Mouse (Mus musculus) kidney, embryonic 15.5 days (tissue): ENCODE measurements around the gene Fgf18. TPM values are rescaled to one million over a fixed set of nuclear protein-coding genes. Genes with fewer than 3 reads are reported as not detected.

Source experiments
- ATAC-seq: fragments of 200-750 bp; cut with Nextera tagmentation; replicated peaks from 2 replicates; pipeline ENCODE4 v1.8.0; 2017; ENCODE audit warnings: moderate TSS enrichment; ENCODE audit not compliant: low FRiP score
- H3K27ac ChIP-seq: fragments of 300-500 bp; sonication (generic); 2 replicates; pipeline ENCODE4 v1.5.1; 2015; ENCODE audit warnings: mild to moderate bottlenecking, inconsistent platforms
- H3K27me3 ChIP-seq: fragments of 300-500 bp; sonication (generic); 2 replicates; pipeline ENCODE4 v1.6.1; 2015; ENCODE audit warnings: inconsistent platforms
- H3K36me3 ChIP-seq: fragments of 300-500 bp; sonication (generic); 2 replicates; pipeline ENCODE4 v1.6.1; 2015; ENCODE audit warnings: inconsistent platforms
- H3K4me1 ChIP-seq: fragments of 300-500 bp; sonication (generic); 2 replicates; pipeline ENCODE4 v1.6.1; 2015; ENCODE audit warnings: inconsistent platforms
- H3K4me2 ChIP-seq: fragments of 300-500 bp; sonication (generic); 2 replicates; pipeline ENCODE4 v1.6.1; 2015; ENCODE audit warnings: moderate library complexity, mild to moderate bottlenecking, inconsistent platforms
- H3K4me3 ChIP-seq: fragments of 300-500 bp; sonication (generic); replicated peaks from 2 replicates; pipeline ENCODE4 v1.5.1; 2015; ENCODE audit warnings: mild to moderate bottlenecking, inconsistent platforms
- H3K9ac ChIP-seq: fragments of 300-500 bp; sonication (generic); 2 replicates; pipeline ENCODE4 v1.6.1; 2015; ENCODE audit warnings: mild to moderate bottlenecking, inconsistent platforms
- H3K9me3 ChIP-seq: fragments of 300-500 bp; sonication (generic); replicated peaks from 2 replicates; pipeline ENCODE4 v1.6.1; 2016; ENCODE audit warnings: inconsistent platforms
- WGBS: fragments of 180-500 bp; shearing (Covaris S2); methylation state at CpG from one replicate; pipeline ENCODE4 v1.1.7; 2015; ENCODE audit warnings: mixed read lengths; 5-methylcytosine and 5-hydroxymethylcytosine counted together
- polyA plus RNA-seq: library from polyadenylated mRNA; unstranded; fragments of >200 nt; fragmentation: Nextera tagmentation; extraction: Ambion mirVana; gene quantifications from 2 replicates; pipeline ENCODE4 v1.2.1, GENCODE M21; 2015

The Fgf18 gene
- polyA plus RNA-seq, 1 experiment from 2014 or later: 4.3 TPM

DNA sequence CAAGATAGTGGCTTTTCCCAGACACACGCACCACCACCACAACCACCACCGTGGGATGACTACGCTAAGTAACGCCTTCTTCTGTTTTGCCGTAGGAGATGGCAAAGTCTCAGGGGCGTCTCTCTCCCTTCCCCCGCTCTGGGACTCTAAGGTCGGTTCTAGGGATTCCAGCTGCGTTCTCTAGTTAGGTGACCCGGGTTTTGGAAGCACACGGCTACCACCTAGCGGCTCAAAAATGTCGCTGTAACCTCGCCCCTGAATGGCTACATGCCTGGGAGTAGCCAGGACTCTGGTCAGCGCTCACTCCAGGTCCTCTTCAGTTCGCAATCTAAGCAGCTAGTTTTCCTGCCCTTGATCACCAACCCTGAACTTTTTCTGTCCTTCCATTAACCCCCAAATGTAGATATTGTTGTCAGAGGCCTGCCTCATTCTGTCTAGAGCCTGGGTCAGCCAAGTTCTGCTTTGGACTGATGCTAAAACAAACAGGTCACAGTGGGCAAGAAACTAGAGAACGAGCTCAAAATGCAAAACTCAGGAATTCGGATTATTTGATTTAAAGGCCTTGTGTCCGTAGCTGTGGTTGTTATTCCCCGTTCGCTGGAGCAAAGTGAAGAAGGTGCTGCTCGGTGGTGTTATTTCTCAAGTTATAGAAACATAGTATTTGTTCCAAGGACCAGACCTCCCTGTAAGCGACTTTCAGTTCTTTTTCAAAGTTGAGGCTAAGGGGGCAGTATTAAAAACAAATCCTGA is 1.3 kb upstream of the Fgf18 start:
- Histone ChIP-seq H3K9me3 (no peaks in the 10 kb centered on the region), H3K27ac (peak overlapping the region; percentile 69), H3K27me3 (peaks cover 35% of the 10 kb centered on the region), H3K4me3 (peak overlapping the region; percentile 61), H3K4me2 (peak overlapping the region; percentile 98), H3K4me1 (peaks cover 51% of the 10 kb centered on the region), H3K36me3 (peaks cover 37% of the 10 kb centered on the region), H3K9ac (no peak overlapping the region)
- ATAC-seq: peak; percentile 84
- 4% methylated on average over 23 of the region's 23 CpGs for WGBS

- peak overlapping the region; percentile 41 for H3K9ac ChIP-seq
- ATAC-seq: peak; percentile 72
- H3K4me1 ChIP-seq: peaks cover 54% of the 10 kb centered on the region
Measured at GRCm38 (mm10) chr11:33147572-33148337, 555 bp upstream of the Fgf18 start.

DNA sequence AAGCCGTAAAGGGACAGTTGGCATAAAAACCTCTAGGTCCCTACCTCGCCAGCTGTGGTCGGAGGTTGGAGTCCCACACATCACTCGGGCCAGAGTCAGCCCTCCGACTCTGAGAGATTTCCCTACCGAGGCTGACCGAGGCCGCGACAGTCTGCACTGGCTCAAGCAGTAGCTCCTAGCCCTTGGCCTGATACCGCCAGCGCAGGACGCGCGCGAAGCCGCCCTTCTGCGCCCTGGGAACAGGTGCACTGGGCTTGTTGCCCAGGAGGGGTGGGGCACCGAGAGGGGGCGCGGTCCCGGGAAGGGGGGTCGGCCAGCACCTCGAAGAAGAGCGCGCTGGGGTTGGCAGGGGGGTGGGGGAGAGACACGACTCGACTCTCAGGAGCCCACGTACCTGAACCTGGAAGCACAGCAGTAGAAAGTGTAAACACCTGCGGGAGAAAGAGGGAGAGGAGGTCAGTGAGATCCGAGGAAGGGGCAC is 509 bp downstream of the Fgf18 start:
- ATAC-seq: no peak
- Histone ChIP-seq H3K4me3 (peak overlapping the region; percentile 61), H3K27me3 (peaks cover 38% of the 10 kb centered on the region), H3K36me3 (peaks cover 23% of the 10 kb centered on the region), H3K9ac (peak overlapping the region; percentile 41), H3K27ac (no peak overlapping the region), H3K4me1 (peaks cover 56% of the 10 kb centered on the region), H3K4me2 (peak overlapping the region; percentile 98), H3K9me3 (no peaks in the 10 kb centered on the region)
- WGBS: under 1% methylated on average over 30 of the region's 30 CpGs

More at GRCm38 (mm10) chr11:33147572-33148337, 555 bp upstream of the Fgf18 start:
- Histone ChIP-seq H3K9me3 (no peaks in the 10 kb centered on the region), H3K4me3 (peak overlapping the region; percentile 61), H3K36me3 (peaks cover 29% of the 10 kb centered on the region), H3K27me3 (peaks cover 38% of the 10 kb centered on the region), H3K27ac (peak overlapping the region; percentile 69), H3K4me2 (peak overlapping the region; percentile 98)
- WGBS: under 1% methylated on average over 77 of the region's 85 CpGs

- H3K9me3 ChIP-seq: no peaks in the 10 kb centered on the region
- peaks cover 38% of the 10 kb centered on the region for H3K27me3 ChIP-seq
- no peak for ATAC-seq
- peaks cover 56% of the 10 kb centered on the region for H3K4me1 ChIP-seq
- 3% methylated on average over 9 of the region's 9 CpGs for WGBS
- H3K9ac ChIP-seq: no peak overlapping the region
- H3K27ac ChIP-seq: no peak overlapping the region
- H3K4me3 ChIP-seq: no peak overlapping the region; the same call in 1 of the 2 replicates
- H3K4me2 ChIP-seq: peak overlapping the region; percentile 98
- H3K36me3 ChIP-seq: peaks cover 18% of the 10 kb centered on the region
Measured at GRCm38 (mm10) chr11:33146143-33146497, 1.1 kb downstream of the Fgf18 start.

DNA sequence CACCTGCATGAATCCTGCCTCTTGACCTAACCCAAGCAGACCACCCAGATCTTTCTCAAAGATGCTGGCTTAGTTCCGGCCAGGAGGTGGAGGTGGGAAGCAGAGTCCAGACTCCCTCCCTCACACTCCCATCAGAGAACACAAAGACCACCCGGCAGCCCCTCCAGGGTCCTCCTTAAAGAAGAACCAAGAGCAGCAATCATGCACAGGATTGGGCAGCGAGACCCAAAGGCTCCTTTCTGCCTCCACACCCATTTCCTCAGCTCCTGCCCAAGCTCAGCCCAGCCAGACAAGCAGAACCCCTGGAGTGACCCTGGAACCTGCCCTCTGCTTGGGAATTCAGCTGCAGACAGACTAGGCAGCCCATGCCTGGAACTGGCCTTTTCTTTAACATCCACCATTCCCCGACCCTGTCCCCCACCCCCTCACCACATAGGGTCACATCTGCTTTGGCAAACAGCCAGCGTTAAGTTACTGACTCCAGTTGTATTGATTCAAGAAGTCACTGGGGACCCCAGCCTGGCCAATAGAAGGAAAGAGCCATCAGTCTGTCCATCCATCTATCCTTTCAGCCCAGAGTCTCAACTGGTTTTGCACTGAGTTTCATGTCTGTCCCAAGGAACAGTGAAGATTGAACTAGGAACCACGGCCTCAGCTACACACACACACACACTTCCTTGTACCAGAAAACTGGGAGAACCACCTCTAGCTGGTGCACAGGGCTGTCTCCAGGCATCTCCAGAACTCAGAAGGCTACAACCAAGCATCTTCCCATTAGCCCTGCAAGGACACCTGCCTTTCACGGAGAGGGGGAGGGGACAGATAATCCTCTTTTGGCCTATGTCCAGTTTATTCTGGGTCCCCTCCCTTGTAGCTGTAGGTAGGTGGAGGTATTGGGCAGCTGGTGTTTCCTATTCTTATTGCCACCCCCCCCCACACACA is 1.7 kb downstream of the Fgf18 start:
- H3K4me3 ChIP-seq: no peak overlapping the region; the same call in 1 of the 2 replicates
- peaks cover 11% of the 10 kb centered on the region for H3K36me3 ChIP-seq
- H3K27ac ChIP-seq: no peak overlapping the region
- peak overlapping the region; percentile 98 for H3K4me2 ChIP-seq
- no peak overlapping the region for H3K9ac ChIP-seq
- no peak for ATAC-seq
- peaks cover 56% of the 10 kb centered on the region for H3K4me1 ChIP-seq
- WGBS: 25% methylated on average over 7 of the region's 7 CpGs
- H3K9me3 ChIP-seq: no peaks in the 10 kb centered on the region
- H3K27me3 ChIP-seq: peaks cover 38% of the 10 kb centered on the region

DNA sequence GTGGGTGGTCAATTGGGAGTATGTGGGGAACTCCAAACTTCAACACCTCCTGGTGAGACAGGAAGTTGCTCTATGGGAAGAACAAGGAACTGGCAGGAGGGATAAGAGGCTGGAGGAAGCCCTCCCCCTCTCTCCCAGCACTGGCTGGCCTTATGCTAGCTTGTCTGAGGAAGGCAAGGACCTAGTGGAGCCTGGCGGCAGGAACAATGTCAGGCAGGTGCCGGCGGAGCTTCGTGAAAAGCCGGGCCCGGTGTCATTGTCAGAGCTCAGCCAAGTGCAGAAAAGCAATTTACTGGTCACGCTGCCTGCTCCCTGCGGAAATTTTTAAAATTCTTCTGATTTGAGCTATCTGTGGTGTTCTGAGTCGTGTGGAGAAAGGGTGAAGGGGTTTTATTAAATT is 3.3 kb downstream of the Fgf18 start:
- 25% methylated on average over 9 of the region's 9 CpGs for WGBS
- Histone ChIP-seq H3K36me3 (no peaks in the 10 kb centered on the region), H3K4me3 (no peak overlapping the region), H3K27me3 (peaks cover 38% of the 10 kb centered on the region), H3K9me3 (no peaks in the 10 kb centered on the region), H3K27ac (no peak overlapping the region), H3K9ac (no peak overlapping the region), H3K4me2 (no peak overlapping the region), H3K4me1 (peaks cover 56% of the 10 kb centered on the region)
- no peak for ATAC-seq

DNA sequence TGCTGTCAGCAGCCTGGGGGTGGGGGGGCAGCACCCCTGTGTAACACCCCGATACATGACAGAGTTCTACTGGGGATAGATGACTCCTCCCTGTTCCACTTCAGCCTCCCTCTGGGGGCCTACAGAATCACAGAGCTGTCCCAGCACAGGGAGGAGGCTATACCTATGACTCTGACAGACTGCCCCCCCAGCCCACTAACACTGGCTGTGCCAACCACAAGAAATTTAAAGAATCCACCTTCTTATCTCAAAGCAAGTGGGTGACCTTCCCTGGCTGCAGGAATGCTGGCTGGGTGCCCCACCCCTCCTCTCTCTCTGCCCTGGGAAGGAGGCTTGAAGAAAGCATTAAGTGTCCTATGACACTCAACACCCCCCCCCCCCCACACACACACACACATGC is 4.4 kb downstream of the Fgf18 start:
- H3K4me2 ChIP-seq: no peak overlapping the region
- ATAC-seq: no peak
- 75% methylated on average over 1 of the region's 1 CpGs for WGBS
- H3K9me3 ChIP-seq: no peaks in the 10 kb centered on the region
- H3K27me3 ChIP-seq: peaks cover 38% of the 10 kb centered on the region
- no peaks in the 10 kb centered on the region for H3K36me3 ChIP-seq
- H3K9ac ChIP-seq: no peak overlapping the region
- no peak overlapping the region for H3K4me3 ChIP-seq
- H3K27ac ChIP-seq: no peak overlapping the region
- H3K4me1 ChIP-seq: peaks cover 47% of the 10 kb centered on the region

GRCm38 (mm10) chr11:33140111-33140460 is 7.1 kb downstream of the Fgf18 start:
- WGBS: 90% methylated on average over 5 of the region's 5 CpGs
- H3K27me3 ChIP-seq: peaks cover 19% of the 10 kb centered on the region
- no peak overlapping the region for H3K4me3 ChIP-seq
- ATAC-seq: no peak
- H3K4me2 ChIP-seq: no peak overlapping the region
- H3K9me3 ChIP-seq: no peaks in the 10 kb centered on the region
- no peak overlapping the region for H3K27ac ChIP-seq
- no peaks in the 10 kb centered on the region for H3K36me3 ChIP-seq
- H3K4me1 ChIP-seq: peaks cover 21% of the 10 kb centered on the region
- no peak overlapping the region for H3K9ac ChIP-seq

DNA sequence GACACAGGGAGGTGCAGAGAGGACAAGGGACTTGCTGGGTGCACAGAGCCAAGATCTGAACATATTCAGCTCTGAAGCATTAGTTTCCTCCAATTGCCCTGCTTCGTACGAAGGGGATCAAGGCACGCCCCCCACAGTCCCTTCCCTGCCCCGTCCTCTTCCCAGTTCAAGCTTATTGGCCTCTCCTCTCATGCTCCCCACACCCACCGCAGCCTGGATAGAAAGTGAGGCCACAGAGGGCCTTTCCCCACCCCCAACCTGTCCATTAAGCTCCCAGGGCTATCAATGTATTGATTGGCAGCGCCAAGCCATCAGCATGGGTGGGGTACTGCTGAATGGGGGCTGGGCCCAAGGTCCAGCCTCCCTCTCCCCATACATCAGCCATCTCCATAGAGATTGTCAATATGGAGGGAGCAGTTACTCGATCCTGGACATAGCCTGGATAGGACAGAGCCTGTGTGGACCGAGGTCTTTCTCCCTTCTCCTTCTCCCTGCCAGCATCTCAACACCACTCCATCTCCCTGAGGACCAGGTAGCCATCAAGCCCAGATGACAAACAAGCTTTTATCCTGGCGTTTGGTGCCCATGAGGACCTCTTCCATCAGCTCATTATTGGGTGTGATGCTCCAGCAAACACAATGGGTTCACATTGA is 7.6 kb downstream of the Fgf18 start:
- 80% methylated on average over 9 of the region's 9 CpGs for WGBS
- peaks cover 16% of the 10 kb centered on the region for H3K4me1 ChIP-seq
- H3K36me3 ChIP-seq: no peaks in the 10 kb centered on the region
- no peak overlapping the region for H3K4me2 ChIP-seq
- H3K9me3 ChIP-seq: no peaks in the 10 kb centered on the region
- H3K9ac ChIP-seq: no peak overlapping the region
- peaks cover 14% of the 10 kb centered on the region for H3K27me3 ChIP-seq
- H3K4me3 ChIP-seq: no peak overlapping the region
- no peak overlapping the region for H3K27ac ChIP-seq
- ATAC-seq: no peak

DNA sequence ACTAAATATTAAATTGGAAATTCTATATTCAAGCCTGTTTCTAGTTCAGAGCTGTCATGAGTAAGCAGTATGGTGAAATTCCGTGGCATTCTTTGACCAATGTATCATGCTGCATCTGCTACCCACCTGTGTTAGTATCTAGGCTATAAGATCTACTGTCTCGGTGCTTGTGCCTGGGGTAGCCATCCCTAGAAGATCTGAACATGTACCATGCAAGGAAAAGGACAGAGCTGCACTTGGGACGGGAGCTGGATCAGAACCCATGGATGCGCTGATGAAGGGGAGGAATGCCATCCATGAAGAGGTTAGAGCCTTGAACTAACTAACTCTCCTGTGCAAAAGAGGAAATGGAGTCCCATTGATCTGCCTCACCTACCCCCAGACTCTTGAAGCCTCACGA is 8.5 kb downstream of the Fgf18 start:
- H3K4me1 ChIP-seq: peaks cover 7% of the 10 kb centered on the region; the same call in 1 of the 2 replicates
- H3K9ac ChIP-seq: no peak overlapping the region
- no peak overlapping the region for H3K4me3 ChIP-seq
- no peak overlapping the region for H3K27ac ChIP-seq
- no peaks in the 10 kb centered on the region for H3K36me3 ChIP-seq
- WGBS: 88% methylated on average over 5 of the region's 5 CpGs
- H3K27me3 ChIP-seq: peaks cover 5% of the 10 kb centered on the region
- no peak overlapping the region for H3K4me2 ChIP-seq
- no peak for ATAC-seq
- no peaks in the 10 kb centered on the region for H3K9me3 ChIP-seq

GRCm38 (mm10) chr11:33134391-33134986 is 12.7 kb downstream of the Fgf18 start:
- 89% methylated on average over 8 of the region's 8 CpGs for WGBS
- H3K4me2 ChIP-seq: no peak overlapping the region

More at GRCm38 (mm10) chr11:33134391-33134986, 12.7 kb downstream of the Fgf18 start:
- H3K36me3 ChIP-seq: no peaks in the 10 kb centered on the region
- no peak overlapping the region for H3K27ac ChIP-seq
- no peak overlapping the region for H3K4me3 ChIP-seq
- no peak for ATAC-seq
- H3K4me1 ChIP-seq: no peaks in the 10 kb centered on the region
- no peaks in the 10 kb centered on the region for H3K9me3 ChIP-seq
- H3K27me3 ChIP-seq: no peaks in the 10 kb centered on the region
- H3K9ac ChIP-seq: no peak overlapping the region
